Mouse (Mus musculus): ENCODE measurements at regions not wholly inside any gene's neighbourhood (a gene's known extent, or its start where the extent isn't known, plus 50 kb on each side); places are given as distances from the start of the nearest gene placed in this dataset.
A peak's percentile ranks its signal among the peaks of the same experiment; 100 is the strongest.

DNA sequence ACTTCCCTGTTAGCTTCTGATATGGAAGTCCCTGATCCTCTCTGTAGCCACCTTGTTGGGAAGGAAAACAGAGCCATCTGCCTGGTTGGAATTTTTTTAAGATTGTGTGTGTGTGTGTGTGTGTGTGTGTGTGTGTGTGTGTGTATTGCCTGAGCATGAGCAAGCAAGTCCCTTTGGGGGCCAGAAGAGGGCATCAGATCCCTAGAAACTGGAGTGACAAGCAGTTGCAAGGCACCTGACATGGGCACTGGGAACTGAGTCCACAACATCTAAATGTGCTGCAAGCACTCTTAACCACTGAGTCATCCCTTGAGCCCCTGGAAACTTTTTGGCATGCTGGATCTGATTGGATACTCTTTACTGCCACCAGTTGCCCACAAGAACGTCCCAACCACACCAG is 201.4 kb downstream of the Xxylt1 start:
- Histone ChIP-seq H3K27me3 (ENCODE audit: control insufficient read depth, insufficient read depth, low read length) (no peaks in the 10 kb centered on the region), H3K9ac (replicated peaks; ENCODE audit: low read length) (no peak overlapping the region), H3K4me1 (ENCODE audit: control insufficient read depth, insufficient read depth, low read length) (no peaks in the 10 kb centered on the region), H3K4me3 (ENCODE audit: low read depth, low read length) (no peak overlapping the region), H3K36me3 (replicated peaks; ENCODE audit: control insufficient read depth, insufficient read depth, low read depth, low read length) (no peaks in the 10 kb centered on the region), H3K27ac (replicated peaks; ENCODE audit: low read depth, low read length) (no peak overlapping the region), H3K4me2 (ENCODE audit: low read depth, low read length) (no peak overlapping the region), H3K9me3 (replicated peaks; ENCODE audit: control insufficient read depth, low read length) (no peaks in the 10 kb centered on the region)
- ATAC-seq (replicated peaks; ENCODE audit: insufficient number of reproducible peaks, low FRiP score, low TSS enrichment, low read depth) (no peak), DNase-seq (ENCODE audit: low spot score) (no peak)
- WGBS: 100% methylated on average over 1 of the region's 1 CpGs

DNA sequence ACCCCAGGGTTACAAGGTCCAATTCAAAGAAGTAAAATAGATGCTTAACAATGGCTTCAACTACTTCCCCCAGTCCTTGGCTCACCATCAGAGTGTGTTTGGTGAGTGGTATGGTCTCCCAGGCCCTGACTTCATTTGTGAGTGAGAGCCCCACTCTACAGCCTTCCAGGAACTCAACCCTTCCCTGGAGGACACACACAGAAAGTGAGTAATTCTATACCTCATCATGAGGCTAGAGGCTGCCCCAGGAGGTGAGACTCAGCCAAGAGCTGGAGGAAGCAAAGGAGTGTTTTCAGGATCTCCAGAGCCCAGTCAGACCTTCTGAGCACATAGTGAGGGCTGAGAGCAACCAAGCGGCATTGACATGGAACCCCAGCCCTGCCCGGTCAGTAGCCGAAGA is 200.6 kb downstream of the Xxylt1 start:
- 93% methylated on average over 3 of the region's 3 CpGs for WGBS
- Histone ChIP-seq H3K4me1 (ENCODE audit: control insufficient read depth, insufficient read depth, low read length) (no peaks in the 10 kb centered on the region), H3K4me3 (ENCODE audit: low read depth, low read length) (no peak overlapping the region), H3K9ac (replicated peaks; ENCODE audit: low read length) (no peak overlapping the region), H3K27me3 (ENCODE audit: control insufficient read depth, insufficient read depth, low read length) (no peaks in the 10 kb centered on the region), H3K36me3 (replicated peaks; ENCODE audit: control insufficient read depth, insufficient read depth, low read depth, low read length) (no peaks in the 10 kb centered on the region), H3K27ac (replicated peaks; ENCODE audit: low read depth, low read length) (no peak overlapping the region), H3K4me2 (ENCODE audit: low read depth, low read length) (no peak overlapping the region), H3K9me3 (replicated peaks; ENCODE audit: control insufficient read depth, low read length) (no peaks in the 10 kb centered on the region)
- ATAC-seq (replicated peaks; ENCODE audit: insufficient number of reproducible peaks, low FRiP score, low TSS enrichment, low read depth): no peak
- DNase-seq (ENCODE audit: low spot score): no peak

GRCm38 (mm10) chr16:30881186-30881585 is 200.0 kb downstream of the Xxylt1 start:
- Histone ChIP-seq H3K36me3 (replicated peaks; ENCODE audit: control insufficient read depth, insufficient read depth, low read depth, low read length) (no peaks in the 10 kb centered on the region), H3K27me3 (ENCODE audit: control insufficient read depth, insufficient read depth, low read length) (no peaks in the 10 kb centered on the region), H3K27ac (replicated peaks; ENCODE audit: low read depth, low read length) (no peak overlapping the region), H3K4me3 (ENCODE audit: low read depth, low read length) (no peak overlapping the region), H3K4me2 (ENCODE audit: low read depth, low read length) (no peak overlapping the region), H3K9ac (replicated peaks; ENCODE audit: low read length) (no peak overlapping the region), H3K4me1 (ENCODE audit: control insufficient read depth, insufficient read depth, low read length) (no peaks in the 10 kb centered on the region), H3K9me3 (replicated peaks; ENCODE audit: control insufficient read depth, low read length) (no peaks in the 10 kb centered on the region)
- ATAC-seq (replicated peaks; ENCODE audit: insufficient number of reproducible peaks, low FRiP score, low TSS enrichment, low read depth) (no peak), DNase-seq (ENCODE audit: low spot score) (no peak)
- WGBS: 70% methylated on average over 5 of the region's 5 CpGs

DNA sequence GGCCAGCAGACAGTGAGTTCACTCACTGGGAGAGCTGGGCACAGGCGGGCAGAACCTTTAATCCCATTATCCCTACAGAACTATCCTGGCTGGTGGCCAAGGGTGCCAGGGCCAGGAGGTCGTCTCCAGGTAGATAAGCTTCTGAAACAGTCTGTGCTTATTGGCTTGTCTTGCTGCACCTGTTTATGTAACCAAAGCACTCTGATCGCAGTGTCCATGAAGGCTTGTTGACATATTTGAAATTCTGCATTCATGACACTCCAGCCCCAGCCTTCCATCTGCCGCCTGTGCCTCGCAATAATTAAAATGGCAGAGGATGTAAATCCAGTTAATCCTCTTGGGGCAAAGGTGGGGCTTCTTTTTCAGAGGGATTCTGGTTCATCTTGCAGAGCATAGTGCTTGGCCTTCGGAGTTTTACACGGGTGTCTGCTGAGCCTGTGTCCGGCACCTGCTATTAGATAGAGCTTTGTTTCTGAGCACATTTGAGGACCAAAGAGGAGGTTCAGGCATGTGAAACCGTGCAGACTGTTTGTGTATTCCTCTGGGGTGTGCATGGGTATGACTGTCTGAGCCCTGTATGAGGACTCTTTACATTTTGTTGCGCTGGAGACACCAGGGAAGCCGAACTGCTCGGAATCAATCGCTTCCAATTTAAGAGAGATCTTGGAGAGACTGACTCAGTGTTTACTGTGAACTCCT is 197.6 kb downstream of the Xxylt1 start:
- Histone ChIP-seq H3K4me2 (ENCODE audit: low read depth, low read length) (no peak overlapping the region), H3K27ac (replicated peaks; ENCODE audit: low read depth, low read length) (no peak overlapping the region), H3K9me3 (replicated peaks; ENCODE audit: control insufficient read depth, low read length) (no peaks in the 10 kb centered on the region), H3K27me3 (ENCODE audit: control insufficient read depth, insufficient read depth, low read length) (no peaks in the 10 kb centered on the region), H3K9ac (replicated peaks; ENCODE audit: low read length) (no peak overlapping the region), H3K4me3 (ENCODE audit: low read depth, low read length) (no peak overlapping the region), H3K4me1 (ENCODE audit: control insufficient read depth, insufficient read depth, low read length) (no peaks in the 10 kb centered on the region), H3K36me3 (replicated peaks; ENCODE audit: control insufficient read depth, insufficient read depth, low read depth, low read length) (no peaks in the 10 kb centered on the region)
- WGBS: 72% methylated on average over 13 of the region's 13 CpGs
- DNase-seq (ENCODE audit: low spot score): no peak
- no peak for ATAC-seq (replicated peaks; ENCODE audit: insufficient number of reproducible peaks, low FRiP score, low TSS enrichment, low read depth)

- DNase-seq (ENCODE audit: low spot score) (no peak), ATAC-seq (replicated peaks; ENCODE audit: insufficient number of reproducible peaks, low FRiP score, low TSS enrichment, low read depth) (no peak)
- H3K9me3 ChIP-seq (replicated peaks; ENCODE audit: control insufficient read depth, low read length): no peaks in the 10 kb centered on the region
- H3K4me3 ChIP-seq (ENCODE audit: low read depth, low read length): no peak overlapping the region
- no peaks in the 10 kb centered on the region for H3K36me3 ChIP-seq (replicated peaks; ENCODE audit: control insufficient read depth, insufficient read depth, low read depth, low read length)
- no peaks in the 10 kb centered on the region for H3K4me1 ChIP-seq (ENCODE audit: control insufficient read depth, insufficient read depth, low read length)
- no peaks in the 10 kb centered on the region for H3K27me3 ChIP-seq (ENCODE audit: control insufficient read depth, insufficient read depth, low read length)
- no peak overlapping the region for H3K27ac ChIP-seq (replicated peaks; ENCODE audit: low read depth, low read length)
- 59% methylated on average over 6 of the region's 6 CpGs for WGBS
- no peak overlapping the region for H3K9ac ChIP-seq (replicated peaks; ENCODE audit: low read length)
- H3K4me2 ChIP-seq (ENCODE audit: low read depth, low read length): no peak overlapping the region
Observed at GRCm38 (mm10) chr16:30884189-30884551, 197.1 kb downstream of the Xxylt1 start.

GRCm38 (mm10) chr16:30886982-30887381 is 194.2 kb downstream of the Xxylt1 start:
- WGBS: 36% methylated on average over 1 of the region's 1 CpGs
- ATAC-seq (replicated peaks; ENCODE audit: insufficient number of reproducible peaks, low FRiP score, low TSS enrichment, low read depth) (peak; percentile 53; the same call in 1 of the 2 replicates), DNase-seq (ENCODE audit: low spot score) (peak; percentile 6)
- Histone ChIP-seq H3K27me3 (ENCODE audit: control insufficient read depth, insufficient read depth, low read length) (no peaks in the 10 kb centered on the region), H3K9me3 (replicated peaks; ENCODE audit: control insufficient read depth, low read length) (no peaks in the 10 kb centered on the region), H3K4me1 (ENCODE audit: control insufficient read depth, insufficient read depth, low read length) (no peaks in the 10 kb centered on the region), H3K27ac (replicated peaks; ENCODE audit: low read depth, low read length) (no peak overlapping the region), H3K4me2 (ENCODE audit: low read depth, low read length) (no peak overlapping the region), H3K36me3 (replicated peaks; ENCODE audit: control insufficient read depth, insufficient read depth, low read depth, low read length) (no peaks in the 10 kb centered on the region), H3K4me3 (ENCODE audit: low read depth, low read length) (no peak overlapping the region), H3K9ac (replicated peaks; ENCODE audit: low read length) (no peak overlapping the region)

DNA sequence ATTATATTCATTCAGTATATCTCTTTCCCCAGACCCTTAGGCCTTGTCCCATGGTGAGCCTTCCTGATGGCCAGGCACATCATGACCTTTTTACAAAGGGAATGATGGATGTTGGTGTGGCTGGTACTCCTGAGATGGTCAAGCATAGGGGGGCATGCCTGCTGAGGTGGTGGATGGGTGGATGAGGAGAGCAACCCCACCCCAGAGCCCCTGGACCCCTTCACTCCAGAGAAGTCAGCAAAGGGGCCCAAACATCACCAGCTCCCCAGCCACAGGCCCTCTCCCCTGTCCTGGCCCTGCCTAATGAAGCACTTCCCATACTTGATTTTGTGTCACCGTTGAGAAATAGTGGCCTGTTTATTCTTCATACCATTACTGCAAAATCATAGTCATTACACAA is 193.7 kb downstream of the Xxylt1 start:
- no peak overlapping the region for H3K27ac ChIP-seq (replicated peaks; ENCODE audit: low read depth, low read length)
- ATAC-seq (replicated peaks; ENCODE audit: insufficient number of reproducible peaks, low FRiP score, low TSS enrichment, low read depth) (no peak), DNase-seq (ENCODE audit: low spot score) (no peak)
- no peak overlapping the region for H3K4me2 ChIP-seq (ENCODE audit: low read depth, low read length)
- WGBS: 83% methylated on average over 1 of the region's 1 CpGs
- H3K36me3 ChIP-seq (replicated peaks; ENCODE audit: control insufficient read depth, insufficient read depth, low read depth, low read length): no peaks in the 10 kb centered on the region
- H3K4me3 ChIP-seq (ENCODE audit: low read depth, low read length): no peak overlapping the region
- no peak overlapping the region for H3K9ac ChIP-seq (replicated peaks; ENCODE audit: low read length)
- H3K9me3 ChIP-seq (replicated peaks; ENCODE audit: control insufficient read depth, low read length): no peaks in the 10 kb centered on the region
- no peaks in the 10 kb centered on the region for H3K27me3 ChIP-seq (ENCODE audit: control insufficient read depth, insufficient read depth, low read length)
- H3K4me1 ChIP-seq (ENCODE audit: control insufficient read depth, insufficient read depth, low read length): no peaks in the 10 kb centered on the region

GRCm38 (mm10) chr16:30888556-30889323 is 192.5 kb downstream of the Xxylt1 start:
- Histone ChIP-seq H3K4me2 (ENCODE audit: low read depth, low read length) (no peak overlapping the region), H3K9ac (replicated peaks; ENCODE audit: low read length) (no peak overlapping the region), H3K9me3 (replicated peaks; ENCODE audit: control insufficient read depth, low read length) (no peaks in the 10 kb centered on the region), H3K27ac (replicated peaks; ENCODE audit: low read depth, low read length) (no peak overlapping the region), H3K4me1 (ENCODE audit: control insufficient read depth, insufficient read depth, low read length) (no peaks in the 10 kb centered on the region), H3K36me3 (replicated peaks; ENCODE audit: control insufficient read depth, insufficient read depth, low read depth, low read length) (no peaks in the 10 kb centered on the region), H3K4me3 (ENCODE audit: low read depth, low read length) (no peak overlapping the region), H3K27me3 (ENCODE audit: control insufficient read depth, insufficient read depth, low read length) (no peaks in the 10 kb centered on the region)
- WGBS: 75% methylated on average over 3 of the region's 3 CpGs
- DNase-seq (ENCODE audit: low spot score) (no peak), ATAC-seq (replicated peaks; ENCODE audit: insufficient number of reproducible peaks, low FRiP score, low TSS enrichment, low read depth) (no peak)
